ENCODE assay signal across 8 mouse cellular contexts in genomic region chr16:31459968-31460461, GRCm38 (mm10). TPM values are rescaled to one million over a fixed set of nuclear protein-coding genes. Genes with fewer than 3 reads are reported as not detected.
DNase-seq lines count a peak whose midpoint lies in the region; ATAC-seq and TF ChIP-seq lines count a peak whose summit lies in the region.

No protein-coding gene starts in this region.

- H3K4me3 ChIP-seq in lung, adult 2 months (replicated peaks; ENCODE audit: extremely low read depth, low read depth, low read length), result no peak overlapping the region

- intact Hi-C loops in heart, postnatal 14 days (cut with DNase I), result loop anchor here (2.0 kb wide), 2 partner anchors 245 to 459 kb away; no protein-coding TSS in a partner anchor

- DNase-seq in embryo, embryonic 9.5 days (ENCODE audit: extremely low spot score), result peak; percentile 32
- no peak for DNase-seq in embryo, embryonic 11 days
- peak; percentile 96 for DNase-seq in brain, adult 2 months (ENCODE audit: low read depth, low spot score)
- DNase-seq in kidney, adult 11 months, result peak; percentile 85
- peak; percentile 55 for DNase-seq in lung, adult 2 months
- no peak for DNase-seq in gastrocnemius, adult 18-20 months (ENCODE audit: low spot score)
- no peak for DNase-seq in heart, postnatal 14 days

- 33% methylated on average over 10 of the region's 10 CpGs for WGBS in lung, adult 2 months

- no peaks in the 10 kb centered on the region for H3K4me1 ChIP-seq in lung, adult 2 months (ENCODE audit: control insufficient read depth, insufficient read depth, low read length)

- ATAC-seq in erythroblast, adult 5-6 weeks (replicated peaks; ENCODE audit: low FRiP score, poor library complexity, severe bottlenecking), result no peak

- TF ChIP-seq CTCF in lung, adult 2 months (IDR thresholded peaks at IDR 0.05; ENCODE audit: insufficient read depth, low read length), result no peak

- peak; percentile 29; the same call in 1 of the 2 replicates for TF ChIP-seq POLR2A in lung, adult 2 months (IDR thresholded peaks at IDR 0.05; ENCODE audit: borderline replicate concordance, extremely low read depth, low read depth, low read length)

RNA-seq across cellular contexts. Expression of gene Bdh1, which starts 37.9 kb away (rescaled TPM):
- polyA plus RNA-seq in lung, adult 2 months (2012; rRNA removed), result 5.7 and 10.2 TPM in 2 replicates
- 1.7 TPM in 1 of 2 replicates, not detected in the other for total RNA-seq in erythroblast, adult 5-6 weeks (2015; ENCODE audit: low replicate concordance)
- total RNA-seq in erythroblast, adult 5-6 weeks (2017; ENCODE audit: low replicate concordance), result 1.5 and 3.4 TPM in 2 replicates
- total RNA-seq in gastrocnemius, adult 18-20 months (2021), result 100 to 1,000 TPM in 1 of 2 experiments, 10 to 100 TPM in 1; 61.4 to 145 TPM
- total RNA-seq in heart, postnatal 14 days (2021), result 1 to 10 TPM in 1 of 2 experiments, under 1 TPM in 1; 0.41 to 2.6 TPM

Comparison
In these comparisons a context has a peak if more than half of its experiments do, and no peak if none do; other contexts are left out.
1. DNase-seq: peak in embryo, embryonic 9.5 days (single experiment), brain, adult 2 months (single experiment), kidney, adult 11 months (single experiment) and lung, adult 2 months (single experiment); none in embryo, embryonic 11 days (single experiment), gastrocnemius, adult 18-20 months (single experiment) and heart, postnatal 14 days (0 of 2).
2. RNA of gene Bdh1, which starts 37.9 kb away (total RNA-seq): 61.4 to 145 TPM in gastrocnemius, adult 18-20 months; 1.5 to 3.4 TPM in erythroblast, adult 5-6 weeks and 0.41 to 2.6 TPM in heart, postnatal 14 days; every median in the first group is over 10 times any median in the second.